Mouse (Mus musculus) CH12.LX (cell line): Measurements from ENCODE around the gene Vps37d. TPM values are rescaled to one million over a fixed set of nuclear protein-coding genes. Genes with fewer than 3 reads are reported as not detected.

Experiments
- DNase-seq: peaks from one replicate; pipeline ENCODE4 v3.0.0-alpha.2; 2013; ENCODE audit errors: extremely low read depth
- H3K27ac ChIP-seq: 2 replicates; pipeline ENCODE4 v1.5.1; 2012; ENCODE audit warnings: low read depth, mild to moderate bottlenecking, control low read depth, moderate library complexity; ENCODE audit not compliant: insufficient read depth
- H3K27me3 ChIP-seq: replicated peaks from 2 replicates; pipeline ENCODE3; 2012; ENCODE audit warnings: inconsistent platforms
- H3K36me3 ChIP-seq, 2 experiments: replicated peaks in 1 of 2; 2 replicates each; pipeline versions ENCODE3 to v1.6.1; 2012; ENCODE audit warnings: inconsistent platforms in 1 of 2, low read length in 1 of 2, mild to moderate bottlenecking in 1 of 2, mixed read lengths in 1 of 2, moderate library complexity in 1 of 2; ENCODE audit not compliant: control insufficient read depth in 1 of 2, insufficient read depth in 1 of 2
- H3K4me1 ChIP-seq, 2 experiments: 2 replicates each; pipeline ENCODE4 v1.6.1; 2012; ENCODE audit warnings: inconsistent platforms in 1 of 2, moderate library complexity in 1 of 2; ENCODE audit not compliant: insufficient read depth in 2 of 2, control insufficient read depth in 1 of 2
- H3K4me2 ChIP-seq: 2 replicates; pipeline ENCODE4 v1.6.1; 2012; ENCODE audit warnings: low read depth, mild to moderate bottlenecking, control low read depth; ENCODE audit not compliant: poor library complexity, insufficient read depth, severe bottlenecking
- H3K4me3 ChIP-seq, 3 experiments: fragments of 150-350 bp in 1 of 3; sonication (generic) in 1 of 3; replicated peaks in 1 of 3; 2 replicates each; pipeline versions ENCODE3 to v1.5.1; 2011 to 2012; ENCODE audit warnings: low read depth in 2 of 3, low read length in 2 of 3, mild to moderate bottlenecking in 2 of 3, moderate library complexity in 2 of 3, control low read depth in 1 of 3, improper control_type of control experiment in 1 of 3, inconsistent platforms in 1 of 3, mixed read lengths in 1 of 3; ENCODE audit not compliant: poor library complexity in 1 of 3
- H3K79me2 ChIP-seq: replicated peaks from 2 replicates; pipeline ENCODE4 v1.6.1; 2012; ENCODE audit warnings: mild to moderate bottlenecking, moderate library complexity; ENCODE audit not compliant: control insufficient read depth, poor library complexity, insufficient read depth, severe bottlenecking; ENCODE audit errors: extremely low read depth
- H3K9ac ChIP-seq: 2 replicates; pipeline ENCODE4 v1.6.1; 2012; ENCODE audit warnings: low read depth, mild to moderate bottlenecking, control low read depth, moderate library complexity; ENCODE audit not compliant: insufficient read depth
- H3K9me3 ChIP-seq: replicated peaks from 2 replicates; pipeline ENCODE3; 2012; ENCODE audit warnings: low read length, inconsistent platforms, mixed read lengths
- BHLHE40 ChIP-seq: IDR thresholded peaks from 2 replicates; pipeline ENCODE4 v1.6.1; 2011; ENCODE audit warnings: mild to moderate bottlenecking, low read depth, low read length, improper control_type of control experiment
- CHD1 ChIP-seq: IDR thresholded peaks from 2 replicates; pipeline ENCODE4 v1.6.1; 2012; ENCODE audit warnings: low read depth, low read length, improper control_type of control experiment, inconsistent platforms
- E2F4 ChIP-seq: IDR thresholded peaks from 2 replicates; pipeline ENCODE4 v1.6.1; 2011; ENCODE audit warnings: low read depth, low read length, improper control_type of control experiment; ENCODE audit not compliant: insufficient replicate concordance
- ELF1 ChIP-seq: IDR thresholded peaks from 2 replicates; pipeline ENCODE4 v1.6.1; 2014; ENCODE audit warnings: low read depth, mild to moderate bottlenecking, inconsistent platforms, low read length, improper control_type of control experiment
- EP300 ChIP-seq: IDR thresholded peaks from 2 replicates; pipeline ENCODE4 v1.6.1; 2011; ENCODE audit warnings: low read length, improper control_type of control experiment
- ETS1 ChIP-seq: conservative IDR thresholded peaks from 2 replicates; pipeline ENCODE4 v1.6.1; 2012; ENCODE audit warnings: low read depth, mild to moderate bottlenecking, inconsistent platforms, low read length, improper control_type of control experiment, moderate library complexity
- IRF4 ChIP-seq: IDR thresholded peaks from 2 replicates; pipeline ENCODE4 v1.6.1; 2014; ENCODE audit warnings: low read depth, mild to moderate bottlenecking, inconsistent platforms, low read length, improper control_type of control experiment
- KAT2A ChIP-seq: IDR thresholded peaks from 2 replicates; pipeline ENCODE4 v1.6.1; 2012; ENCODE audit warnings: low read length, improper control_type of control experiment, inconsistent platforms; ENCODE audit not compliant: insufficient replicate concordance
- MAFK ChIP-seq: IDR thresholded peaks from 2 replicates; pipeline ENCODE4 v1.6.1; 2011; ENCODE audit warnings: low read length, improper control_type of control experiment; ENCODE audit not compliant: insufficient replicate concordance
- MAZ ChIP-seq: IDR thresholded peaks from 2 replicates; pipeline ENCODE4 v1.6.1; 2012; ENCODE audit warnings: low read depth, mild to moderate bottlenecking, inconsistent platforms, low read length, improper control_type of control experiment, moderate library complexity
- MEF2A ChIP-seq: IDR thresholded peaks from 2 replicates; pipeline ENCODE4 v1.6.1; 2014; ENCODE audit warnings: low read depth, mild to moderate bottlenecking, inconsistent platforms, low read length, improper control_type of control experiment, borderline replicate concordance
- MXI1 ChIP-seq: IDR thresholded peaks from 2 replicates; pipeline ENCODE4 v1.6.1; 2011; ENCODE audit warnings: mild to moderate bottlenecking, low read depth, low read length, improper control_type of control experiment
- NRF1 ChIP-seq: IDR thresholded peaks from 2 replicates; pipeline ENCODE4 v1.6.1; 2014; ENCODE audit warnings: low read depth, mild to moderate bottlenecking, inconsistent platforms, low read length, improper control_type of control experiment, moderate library complexity
- PAX5 ChIP-seq: IDR thresholded peaks from 2 replicates; pipeline ENCODE4 v1.6.1; 2012; ENCODE audit warnings: low read length, inconsistent platforms, mixed read lengths
- POLR2A ChIP-seq: IDR thresholded peaks from 2 replicates; pipeline ENCODE4 v1.6.1; 2011; ENCODE audit warnings: low read depth, mild to moderate bottlenecking, improper control_type of control experiment, low read length
- RCOR1 ChIP-seq: conservative IDR thresholded peaks from 2 replicates; pipeline ENCODE4 v1.6.1; 2012; ENCODE audit warnings: low read depth, mild to moderate bottlenecking, inconsistent platforms, low read length, improper control_type of control experiment
- SMC3 ChIP-seq: IDR thresholded peaks from 2 replicates; pipeline ENCODE4 v1.6.1; 2011; ENCODE audit warnings: low read depth, low read length, improper control_type of control experiment
- TBP ChIP-seq: conservative IDR thresholded peaks from 2 replicates; pipeline ENCODE4 v1.6.1; 2011; ENCODE audit warnings: low read depth, low read length, improper control_type of control experiment
- TCF12 ChIP-seq: IDR thresholded peaks from 2 replicates; pipeline ENCODE4 v1.6.1; 2014; ENCODE audit warnings: low read depth, mild to moderate bottlenecking, inconsistent platforms, low read length, improper control_type of control experiment
- ZC3H11A ChIP-seq: IDR thresholded peaks from 2 replicates; pipeline ENCODE4 v1.6.1; 2012; ENCODE audit warnings: low read depth, mild to moderate bottlenecking, inconsistent platforms, low read length, improper control_type of control experiment
- dilution Hi-C: fragments of 300-500 bp; cut with MboI; formaldehyde crosslinking; loops from 2 replicates; pipeline ENCODE4 v1.14.3; 2020; ENCODE audit warnings: low sequenced_read_pairs; ENCODE audit not compliant: extremely low pct_unique_long_range_greater_than_20kb, extremely low pct_ligation_motif_present
- in situ Hi-C: fragments of 300-500 bp; cut with MboI; formaldehyde crosslinking; loops from 3 replicates; pipeline ENCODE4 v1.14.3; 2019; ENCODE audit warnings: low sequenced_read_pairs, low pct_ligation_motif_present, low pct_unique_long_range_greater_than_20kb, mixed read lengths
- polyA plus RNA-seq: library from polyadenylated mRNA; unstranded; fragments of >175 nt; gene quantifications from 2 replicates; pipeline ENCODE4 v1.2.1, GENCODE M21; 2012; ENCODE audit warnings: low read depth; ENCODE audit not compliant: insufficient read length
- total RNA-seq, 2 experiments: library from RNA; depleted of rRNA; stranded (reverse); fragments of 300-350 nt in 1 of 2; fragments of >200 nt in 1 of 2; gene quantifications; 2 replicates each; pipeline ENCODE4 v1.2.3; 2012 to 2014

Vps37d gene
- total and polyA plus RNA-seq, 3 experiments = 0.40 to 0.64 (median 0.56) TPM

DNA sequence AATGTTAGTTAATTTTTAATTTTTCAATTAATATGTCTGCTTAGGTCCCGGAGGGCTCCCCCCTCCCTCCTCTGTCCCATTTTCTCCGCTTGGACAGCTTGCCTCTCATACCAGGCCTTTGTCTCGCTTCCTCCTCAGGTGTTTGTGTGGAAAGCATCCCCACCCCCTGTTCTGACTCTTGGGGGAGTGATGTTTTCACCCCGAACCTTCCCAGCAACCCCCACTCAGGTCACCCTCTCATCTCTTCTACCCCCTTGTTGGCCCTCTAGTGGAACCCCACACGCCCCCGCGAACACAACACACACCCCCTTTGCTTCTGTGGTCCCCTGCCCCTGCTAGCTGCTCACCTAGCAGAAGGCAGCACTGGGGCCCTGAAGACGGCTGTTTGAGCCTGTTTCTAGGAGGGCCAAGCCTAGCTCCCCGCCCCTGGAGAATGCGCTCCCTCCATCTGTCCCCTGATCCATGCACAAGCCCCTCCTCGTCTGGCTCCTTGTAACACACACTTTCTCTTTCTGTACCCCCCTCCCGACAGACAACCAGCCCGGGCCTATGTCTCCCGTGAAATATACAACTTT is 1.0 kb downstream of the Vps37d start:
- Histone ChIP-seq H3K4me3 (no peak overlapping the region), H3K9ac (no peak overlapping the region)
- in situ Hi-C loops = no loop called here

DNA sequence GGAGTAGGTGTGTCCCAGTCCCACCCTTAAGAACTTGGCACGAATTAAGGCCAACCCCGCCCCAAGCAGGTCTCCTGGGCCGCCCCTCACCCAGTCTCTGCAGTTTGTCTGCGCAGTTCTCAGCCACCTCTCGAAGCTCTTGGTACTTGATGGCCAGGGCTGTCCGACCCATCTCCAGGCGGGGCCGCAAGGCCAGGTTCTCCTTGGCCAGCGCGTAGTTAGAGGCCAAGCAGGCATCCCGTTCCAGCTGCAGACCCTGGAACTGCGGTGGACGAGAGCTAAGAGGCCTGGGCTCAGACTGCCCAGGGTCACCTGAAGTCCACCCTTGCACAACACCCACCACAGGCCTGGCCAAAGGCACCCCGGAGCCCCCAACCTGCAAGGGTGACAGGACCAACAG is 1.7 kb downstream of the Vps37d start:
- H3K36me3 ChIP-seq = no peaks in the 10 kb centered on the region
- DNase-seq = no peak
- H3K9ac ChIP-seq = no peak overlapping the region
- H3K4me2 ChIP-seq = no peak overlapping the region
- TF ChIP-seq TCF12 = no peak
- TF ChIP-seq KAT2A = no peak
- no peak for TF ChIP-seq CHD1
- TF ChIP-seq ETS1 = no peak
- no peak for TF ChIP-seq PAX5
- TF ChIP-seq SMC3 = no peak
- no peak for TF ChIP-seq IRF4
- TF ChIP-seq MEF2A = no peak
- TF ChIP-seq EP300 = no peak
- TF ChIP-seq ZC3H11A = no peak
- no peak for TF ChIP-seq E2F4
- no peak for TF ChIP-seq POLR2A
- TF ChIP-seq ELF1 = no peak
- no peak for TF ChIP-seq BHLHE40
- TF ChIP-seq TBP = no peak
- no peak for TF ChIP-seq MAZ
- H3K79me2 ChIP-seq = no peaks in the 10 kb centered on the region
- in situ Hi-C loops = no loop called here
- H3K27ac ChIP-seq = no peak overlapping the region
- no peaks in the 10 kb centered on the region for H3K9me3 ChIP-seq
- no peak overlapping the region for H3K4me3 ChIP-seq
- H3K4me1 ChIP-seq = peaks cover 3 to 14% of the 10 kb centered on the region in 2 experiments; a peak in 3 of 4 replicates
- dilution Hi-C loops = no loop called here
- H3K27me3 ChIP-seq = peaks cover 54% of the 10 kb centered on the region

More for the DNA sequence above, 1.0 kb downstream of the Vps37d start:
- H3K27me3 ChIP-seq = peaks cover 56% of the 10 kb centered on the region
- H3K36me3 ChIP-seq = no peaks in the 10 kb centered on the region
- no peaks in the 10 kb centered on the region for H3K79me2 ChIP-seq
- peak overlapping the region; percentile 67 for H3K4me2 ChIP-seq
- no peak for DNase-seq
- dilution Hi-C loops = no loop called here
- TF ChIP-seq MXI1 = no peak
- TF ChIP-seq ZC3H11A = no peak
- TF ChIP-seq MAFK = no peak
- no peak for TF ChIP-seq RCOR1
- TF ChIP-seq NRF1 = no peak
- no peak overlapping the region for H3K27ac ChIP-seq
- H3K9me3 ChIP-seq = no peaks in the 10 kb centered on the region
- H3K4me1 ChIP-seq = peaks cover 3 to 14% of the 10 kb centered on the region in 2 experiments; a peak in 3 of 4 replicates
